Mouse (Mus musculus) brain, embryonic 14.5 days (tissue): ENCODE measurements at regions not wholly inside any gene's neighbourhood (a gene's known extent, or its start where the extent isn't known, plus 50 kb on each side); places are given as distances from the start of the nearest gene placed in this dataset.

Experiments used
- CTCF ChIP-seq: fragments of 200-500 bp; IDR thresholded peaks from 2 replicates; pipeline ENCODE4 v1.5.1; 2012; ENCODE audit warnings: inconsistent platforms, mild to moderate bottlenecking, moderate library complexity, borderline replicate concordance; ENCODE audit not compliant: insufficient read depth, insufficient read length; ENCODE audit errors: extremely low read depth
- POLR2A ChIP-seq: fragments of 200-500 bp; IDR thresholded peaks from 2 replicates; pipeline ENCODE4 v1.6.1; 2012; ENCODE audit warnings: mild to moderate bottlenecking, inconsistent platforms, borderline replicate concordance; ENCODE audit not compliant: poor library complexity, insufficient read depth, insufficient read length, severe bottlenecking; ENCODE audit errors: extremely low read depth

DNA sequence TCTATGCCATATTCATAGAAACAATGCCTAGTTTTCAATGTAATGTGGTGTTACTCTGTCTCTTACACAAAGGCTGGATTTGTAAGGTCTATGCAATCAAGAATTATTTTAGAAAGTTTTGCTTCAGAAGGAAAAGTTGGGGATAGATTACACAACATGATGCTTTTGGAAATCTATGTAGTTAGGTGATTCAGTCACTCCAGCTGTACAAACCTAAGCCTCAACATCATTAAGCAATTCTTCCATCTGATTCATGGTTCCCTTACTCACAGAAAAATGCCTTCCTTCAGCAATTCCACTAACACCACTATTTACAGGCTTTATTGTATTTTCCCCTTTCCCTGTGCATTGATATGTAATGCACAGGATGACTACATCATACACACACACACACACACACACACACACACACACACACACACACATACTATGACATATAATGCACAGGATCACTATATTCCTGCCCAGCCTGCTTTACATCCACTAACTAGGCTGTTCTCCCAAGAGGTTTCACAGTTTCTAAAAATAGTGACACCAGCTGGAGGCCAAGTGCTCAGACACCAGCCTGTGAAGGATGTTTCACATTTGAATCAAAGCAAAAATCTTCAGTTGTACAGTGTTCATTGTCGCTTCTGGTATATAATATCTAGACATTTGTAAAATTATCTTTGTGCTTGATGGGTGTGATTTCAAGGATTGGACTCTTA lies 305.9 kb downstream of the Klf6 start:
- TF ChIP-seq POLR2A (no peak), CTCF (no peak)
